Comparison of ENCODE assay signal across 30 mouse cellular contexts in genomic region chr17:65615678-65616077, GRCm38 (mm10). TPM values are rescaled to one million over a fixed set of nuclear protein-coding genes. Genes with fewer than 3 reads are reported as not detected.
A peak's percentile ranks its signal among the peaks of the same experiment; 100 is the strongest.
DNase-seq lines count a peak whose midpoint lies in the region; ATAC-seq lines count a peak whose summit lies in the region.
"Had no signal": no experiment of that assay in that cellular context is flagged by ENCODE, and none has a peak within 500 bp of the region (broad histone marks: within the 10 kb centered on the region; RNA-seq: fewer than 3 reads in every experiment).

No protein-coding gene starts in this region.

- H3K4me3 ChIP-seq in liver, embryonic 13.5 days (replicated peaks) = no peak overlapping the region
- H3K4me3 ChIP-seq: embryonic facial prominence, embryonic 12.5 days; heart, embryonic 12.5 days; midbrain, embryonic 10.5 days; myocyte; neural tube, embryonic 13.5 days had no signal

- H3K4me1 ChIP-seq in liver, embryonic 13.5 days (replicated peaks) = peaks cover 23% of the 10 kb centered on the region

- ATAC-seq in CD4-positive, CD25-positive, alpha-beta regulatory T cell, adult 4 months = no peak
- no peak for ATAC-seq in liver, embryonic 13.5 days (ENCODE audit: low read depth)
- ATAC-seq: forebrain, embryonic 14.5 days had no signal

- H3K36me3 ChIP-seq in liver, embryonic 13.5 days = no peaks in the 10 kb centered on the region
- H3K36me3 ChIP-seq: embryonic facial prominence, embryonic 12.5 days; heart, embryonic 12.5 days; midbrain, embryonic 10.5 days; neural tube, embryonic 13.5 days had no signal

- no peak overlapping the region for H3K4me2 ChIP-seq in liver, embryonic 13.5 days
- H3K4me2 ChIP-seq: embryonic facial prominence, embryonic 12.5 days; heart, embryonic 12.5 days; hindbrain, embryonic 14.5 days; neural tube, embryonic 13.5 days had no signal

- no peaks in the 10 kb centered on the region for H3K9me3 ChIP-seq in liver, embryonic 13.5 days (replicated peaks)
- H3K9me3 ChIP-seq: embryonic facial prominence, embryonic 12.5 days; heart, embryonic 12.5 days; midbrain, embryonic 10.5 days; neural tube, embryonic 13.5 days had no signal

- H3K27ac ChIP-seq in liver, embryonic 13.5 days = no peak overlapping the region
- H3K27ac ChIP-seq: embryonic facial prominence, embryonic 12.5 days; hindbrain, embryonic 14.5 days; kidney, postnatal 0 days; liver, embryonic 14.5 days; midbrain, embryonic 10.5 days; neural tube, embryonic 13.5 days had no signal

- peak overlapping the region; percentile 41; the same call in 1 of the 2 replicates for H3K9ac ChIP-seq in liver, embryonic 13.5 days
- H3K9ac ChIP-seq: embryonic facial prominence, embryonic 12.5 days; heart, embryonic 12.5 days; hindbrain, embryonic 14.5 days; liver, embryonic 14.5 days; neural tube, embryonic 13.5 days had no signal

- DNase-seq in CD4-positive, CD25-positive, alpha-beta regulatory T cell, adult 2 months (ENCODE audit: low read depth, low spot score) = peak; percentile 20
- no peak for DNase-seq in liver, embryonic 13.5 days
- no peak for DNase-seq in liver
- DNase-seq in induced T-regulatory cell, adult 2 months (ENCODE audit: low read depth) = peak; percentile 34
- no peak for DNase-seq in frontal cortex, postnatal 14 days (ENCODE audit: low spot score in 2 of 2)
- no peak for DNase-seq in embryo, embryonic 10.5 days (ENCODE audit: low spot score)
- DNase-seq: adrenal gland, adult 8-10 months; cerebellum, adult 9-10 months; cerebellum, postnatal 36 days; embryo, embryonic 11 days; gastrocnemius, postnatal 25 days; heart, adult 18-20 months; heart, postnatal 4 days; kidney, adult 8-10 months; layer of hippocampus, postnatal 36 days; left cerebral cortex, postnatal 4 days; lung, adult 2 months had no signal

- H3K27me3 ChIP-seq in liver, embryonic 13.5 days = 0 out of 2 replicates have a peak, but pooled peaks cover 3% of the 10 kb centered on the region
- H3K27me3 ChIP-seq: embryonic facial prominence, embryonic 12.5 days; heart, embryonic 12.5 days; neural tube, embryonic 13.5 days had no signal

- 28% methylated on average over 3 of the region's 3 CpGs for WGBS in liver, embryonic 13.5 days (ENCODE audit: insufficient replicate concordance)

RNA-seq across cellular contexts. Expression of gene Vapa, which starts 2.3 kb away (rescaled TPM):
- 10 to 100 TPM; 24.0 to 50.2 TPM for polyA plus RNA-seq in CD4-positive, CD25-positive, alpha-beta regulatory T cell, adult 4 months (2017; shearing (Covaris generic))
- polyA plus RNA-seq in liver, embryonic 13.5 days (2015; fragmentation: Nextera tagmentation; extraction: Ambion mirVana) = 76.8 and 91.4 TPM in 2 replicates

RNA-seq across cellular contexts. Expression of gene Txndc2, which starts 26.3 kb away (rescaled TPM):
- not detected for polyA plus RNA-seq in CD4-positive, CD25-positive, alpha-beta regulatory T cell, adult 4 months (2017; shearing (Covaris generic))
- not detected in 2 replicates for polyA plus RNA-seq in liver, embryonic 13.5 days (2015; fragmentation: Nextera tagmentation; extraction: Ambion mirVana)
- polyA plus RNA-seq: heart, embryonic 12.5 days; intestine, embryonic 14.5 days; kidney, postnatal 0 days; large intestine, adult 2 months; liver, embryonic 14.5 days; midbrain, embryonic 10.5 days; midbrain, postnatal 0 days; neural tube, embryonic 13.5 days had no signal

Comparison
In these comparisons a context has a peak if more than half of its experiments do, and no peak if none do; other contexts are left out.
1. DNase-seq: peak in CD4-positive, CD25-positive, alpha-beta regulatory T cell, adult 2 months (single experiment) and induced T-regulatory cell, adult 2 months (single experiment); none in liver, embryonic 13.5 days (single experiment), liver (single experiment), frontal cortex, postnatal 14 days (0 of 2) and embryo, embryonic 10.5 days (single experiment).